Mouse (Mus musculus) lung, postnatal 10 days (tissue): ENCODE measurements around the gene Hsd11b2.
A peak's percentile ranks its signal among the peaks of the same experiment; 100 is the strongest.

ENCODE experiments used
- DNase-seq: peaks from one replicate; pipeline ENCODE4 v3.0.0; 2021

Hsd11b2 gene

GRCm38 (mm10) chr8:105518436-105519313, at the start of gene Hsd11b2:
Gene Hsd11b2, plus strand, starts transcription at chr8:105518755.
- peak; percentile 62 for DNase-seq

- DNase-seq = peak; percentile 85
Observed at GRCm38 (mm10) chr8:105469041-105469695, 49.4 kb upstream of the Hsd11b2 start.

GRCm38 (mm10) chr8:105469816-105470215, 48.7 kb upstream of the Hsd11b2 start:
- peak; percentile 16 for DNase-seq

GRCm38 (mm10) chr8:105470262-105470661, 48.3 kb upstream of the Hsd11b2 start:
- no peak for DNase-seq

DNA sequence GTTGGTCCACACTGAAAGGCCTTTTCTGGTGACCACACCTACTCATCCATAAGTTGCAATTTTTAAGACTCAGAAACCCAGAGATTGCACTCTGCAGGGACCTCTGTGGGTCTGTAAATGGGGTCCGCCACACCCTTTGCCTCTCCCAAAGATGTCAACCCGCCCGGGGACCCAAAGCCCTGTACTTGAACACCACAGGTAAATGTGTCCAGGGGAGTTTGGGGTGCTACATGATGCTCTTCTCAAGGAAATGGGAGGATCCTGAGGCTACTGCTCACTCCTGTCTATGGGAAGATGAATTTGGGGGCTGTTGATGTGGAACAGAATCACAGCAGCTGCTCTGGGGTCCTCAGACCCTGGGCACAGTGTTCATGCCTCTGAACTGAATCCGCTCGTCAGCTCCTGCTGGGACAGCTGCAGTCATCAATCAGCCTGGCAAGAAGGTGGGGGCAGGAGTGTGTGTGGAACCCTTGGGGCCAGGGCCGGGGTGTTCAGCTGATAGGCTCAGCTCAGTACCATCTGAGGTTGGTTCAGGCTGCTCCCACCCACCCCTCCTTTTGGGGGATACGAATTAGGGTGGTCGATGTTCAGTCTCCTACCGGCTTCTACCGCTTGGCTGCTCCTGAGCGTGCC, 47.8 kb upstream of the Hsd11b2 start:
- DNase-seq = no peak

DNA sequence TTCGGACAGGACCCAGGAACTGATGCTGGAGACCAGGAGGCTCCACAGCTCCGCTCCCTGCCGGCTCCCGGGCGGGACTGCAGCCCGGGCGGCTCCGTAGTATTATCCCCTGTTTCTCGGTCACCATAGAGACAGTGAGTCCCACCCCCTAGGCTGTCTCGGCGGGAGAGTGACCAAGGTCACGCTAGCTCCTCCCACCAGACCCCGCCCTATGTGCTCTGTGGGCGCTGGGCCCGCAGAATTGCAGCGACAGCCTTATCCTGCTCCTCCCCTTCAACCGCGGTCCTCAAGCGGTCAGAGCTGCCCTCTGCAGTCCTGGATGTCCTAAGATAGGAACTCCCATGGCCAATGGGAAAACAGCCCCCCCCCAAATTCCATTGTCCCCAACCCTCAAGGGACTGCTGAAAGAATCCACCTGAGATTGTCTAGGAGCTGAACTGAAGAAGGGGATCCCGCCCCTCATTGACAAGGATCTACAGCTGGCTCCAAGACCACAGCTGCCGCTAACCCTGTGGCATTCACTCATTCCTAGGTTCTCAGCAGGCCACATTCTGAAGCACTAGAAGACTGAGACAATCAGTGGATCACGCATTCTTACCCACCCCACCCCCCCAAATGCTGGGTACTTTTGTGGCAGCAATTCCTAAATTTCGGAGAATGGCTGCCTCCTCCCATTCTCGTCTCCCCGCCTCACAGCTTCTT, 47.1 kb upstream of the Hsd11b2 start, which contains the start of gene Tppp3:
TSS of gene Tppp3 (minus strand) at position 213 of the 702 bp plus-strand sequence.
- DNase-seq = peak; percentile 100

- no peak for DNase-seq
Observed at GRCm38 (mm10) chr8:105472414-105472932, 46.1 kb upstream of the Hsd11b2 start.

DNA sequence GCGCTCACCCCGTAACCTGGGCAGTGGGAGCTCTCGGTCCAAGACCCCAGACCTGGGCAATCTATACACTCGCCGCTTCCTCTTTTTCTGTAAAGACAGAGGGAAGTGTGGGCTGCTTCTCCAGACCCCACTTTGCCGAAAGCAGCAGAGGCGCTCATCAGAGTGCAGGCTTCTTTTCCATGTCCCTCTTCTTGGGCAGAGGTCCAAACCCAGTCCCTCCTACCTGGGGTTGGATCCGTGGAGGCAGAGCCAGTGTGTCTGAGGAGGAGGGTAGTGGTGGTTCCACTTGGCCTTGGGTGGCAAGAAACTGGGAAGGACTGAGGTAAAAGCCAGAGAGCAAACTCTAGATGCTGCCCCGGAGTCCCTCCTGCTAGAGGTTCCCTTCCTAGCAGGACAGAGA, 45.6 kb upstream of the Hsd11b2 start:
- no peak for DNase-seq

GRCm38 (mm10) chr8:105473816-105474606, 44.5 kb upstream of the Hsd11b2 start:
- peak; percentile 89 for DNase-seq

GRCm38 (mm10) chr8:105474680-105475079, 43.9 kb upstream of the Hsd11b2 start:
- peak; percentile 35 for DNase-seq

DNA sequence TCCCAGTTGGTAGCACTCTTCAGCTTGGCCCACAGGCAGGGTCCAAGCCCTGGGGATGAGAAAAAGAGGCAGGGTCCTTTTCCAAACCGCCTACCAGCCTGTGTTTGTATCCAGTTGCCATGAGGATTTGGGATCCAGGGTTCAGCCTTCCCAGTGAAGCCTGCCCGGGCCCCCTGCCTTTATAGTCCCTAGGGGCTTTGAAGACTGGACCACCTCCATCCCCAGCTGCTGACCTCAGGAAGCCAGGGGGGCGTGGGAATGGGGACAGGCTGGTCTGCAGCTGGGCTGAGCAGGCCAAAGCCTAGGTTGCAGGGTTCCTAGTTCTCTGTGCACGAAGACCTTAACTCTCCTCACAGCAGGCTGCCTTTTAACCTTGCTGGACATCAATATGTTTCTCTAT, 43.3 kb upstream of the Hsd11b2 start:
- DNase-seq = peak; percentile 69

DNA sequence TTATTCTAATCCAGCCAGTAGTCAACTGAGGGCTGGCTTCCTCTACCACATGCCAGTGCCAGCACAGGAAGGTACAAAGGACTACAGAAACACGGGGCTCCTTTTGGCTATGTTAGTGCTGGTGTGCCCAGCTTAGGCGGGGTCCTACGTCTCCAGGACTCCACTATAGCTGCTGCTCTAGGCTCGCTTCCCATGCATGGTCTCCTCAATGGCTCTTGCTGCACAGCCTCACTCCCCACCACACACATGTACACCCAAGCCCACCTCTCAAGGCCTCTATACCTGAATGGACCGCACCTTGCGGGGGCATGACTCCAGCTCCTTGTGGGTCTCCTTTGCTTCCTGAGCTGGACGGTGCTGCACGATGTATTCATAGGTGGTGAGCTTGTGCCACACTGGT, 42.8 kb upstream of the Hsd11b2 start:
- no peak for DNase-seq

DNA sequence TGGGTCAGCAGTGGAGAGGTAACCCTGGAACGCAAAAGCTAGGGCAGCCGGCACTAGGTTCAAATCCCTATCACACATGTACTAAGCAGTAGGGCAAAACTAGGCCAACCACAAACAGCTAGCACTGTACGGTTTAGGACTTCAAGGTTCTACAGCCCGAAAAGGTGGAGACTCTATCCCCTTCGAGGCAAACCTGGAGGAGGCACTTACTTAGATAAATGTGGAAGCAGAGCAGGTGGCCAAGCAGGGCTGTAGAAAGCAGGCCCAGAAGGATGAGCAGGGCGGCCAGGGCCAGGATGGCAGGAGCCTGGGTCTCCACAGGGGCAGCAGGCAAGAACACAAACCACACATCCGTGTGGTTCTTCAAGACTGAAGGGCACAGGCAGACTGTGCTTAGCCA, 42.4 kb upstream of the Hsd11b2 start:
- DNase-seq = no peak

DNA sequence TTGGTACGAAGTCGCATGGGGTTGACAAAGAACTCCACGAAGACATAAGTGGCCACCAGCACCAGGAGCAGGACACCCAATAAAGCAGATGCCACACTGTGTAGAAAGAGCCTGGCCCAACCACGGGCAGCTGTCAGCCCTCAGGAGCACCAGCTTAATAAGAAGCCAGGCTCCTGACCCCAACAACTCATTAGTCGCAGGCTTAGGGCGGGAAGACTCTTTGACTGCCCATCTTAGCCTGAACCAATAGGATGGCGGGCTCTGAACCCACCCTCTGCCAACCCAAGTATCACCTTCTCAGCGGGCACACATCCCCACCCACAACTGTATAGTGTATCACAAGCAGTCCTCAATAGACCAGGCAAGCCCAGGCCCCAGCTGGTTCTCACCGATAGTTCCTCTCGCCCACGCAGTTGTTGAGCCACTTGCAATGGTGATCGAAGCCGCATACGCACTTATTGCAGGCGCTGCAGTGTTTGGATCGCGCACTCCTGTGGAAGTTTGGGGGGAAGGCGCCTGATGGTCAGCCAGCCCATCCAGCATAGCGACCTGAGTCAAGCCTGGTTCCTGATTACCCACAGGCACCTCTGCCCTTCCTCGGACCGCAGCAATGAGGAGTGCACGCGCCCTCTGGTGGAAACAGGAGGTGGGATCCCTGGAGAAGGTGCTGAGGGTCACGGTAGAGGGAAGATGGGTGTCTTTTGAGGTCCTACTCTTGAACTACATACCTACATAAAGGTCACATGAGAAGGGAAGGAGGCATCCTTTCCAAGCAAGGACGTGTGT, 41.7 kb upstream of the Hsd11b2 start:
- DNase-seq = peak; percentile 82

DNA sequence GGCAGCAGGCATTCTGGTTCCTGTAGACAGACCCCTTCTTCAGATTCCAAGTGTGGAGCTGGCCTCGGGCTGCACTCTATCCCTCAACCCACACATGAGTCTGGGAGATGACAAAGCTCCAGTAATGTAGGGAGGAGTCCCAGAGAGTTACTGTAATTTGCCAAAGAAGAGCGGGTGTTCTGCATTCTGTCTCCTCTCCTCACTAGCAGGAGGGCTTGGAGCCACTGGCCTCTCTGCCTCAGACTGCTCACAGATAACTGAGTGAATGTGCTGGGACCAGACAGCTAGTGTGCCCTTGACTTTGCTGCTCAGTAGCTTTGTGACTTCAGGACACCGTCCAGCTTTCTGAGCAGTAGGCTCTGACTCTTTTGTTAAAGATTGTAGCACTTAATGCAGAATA, 40.8 kb upstream of the Hsd11b2 start:
- DNase-seq = peak; percentile 13

DNA sequence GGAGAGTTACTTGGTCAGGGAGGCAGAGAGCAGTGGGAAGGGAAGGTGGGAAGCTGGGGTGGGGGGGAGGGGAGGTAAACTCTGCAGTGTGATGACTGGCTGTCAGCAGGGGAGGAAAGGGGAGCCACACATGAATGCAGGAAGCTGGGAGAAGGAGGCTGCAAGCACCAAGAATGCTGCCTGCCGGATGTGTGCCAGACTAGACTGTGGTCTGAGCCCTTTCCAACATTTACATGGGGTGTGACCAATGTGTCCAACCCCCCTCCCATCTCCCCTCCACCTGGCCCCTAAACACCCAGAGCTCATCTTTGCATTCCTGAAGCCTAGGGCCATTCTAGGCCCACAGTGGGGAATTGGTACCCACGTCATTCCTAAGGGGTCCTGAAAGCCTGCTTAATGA, 37.5 kb upstream of the Hsd11b2 start:
- DNase-seq = peak; percentile 14

- peak; percentile 65 for DNase-seq
Observed at GRCm38 (mm10) chr8:105481453-105481852, 37.1 kb upstream of the Hsd11b2 start.

DNA sequence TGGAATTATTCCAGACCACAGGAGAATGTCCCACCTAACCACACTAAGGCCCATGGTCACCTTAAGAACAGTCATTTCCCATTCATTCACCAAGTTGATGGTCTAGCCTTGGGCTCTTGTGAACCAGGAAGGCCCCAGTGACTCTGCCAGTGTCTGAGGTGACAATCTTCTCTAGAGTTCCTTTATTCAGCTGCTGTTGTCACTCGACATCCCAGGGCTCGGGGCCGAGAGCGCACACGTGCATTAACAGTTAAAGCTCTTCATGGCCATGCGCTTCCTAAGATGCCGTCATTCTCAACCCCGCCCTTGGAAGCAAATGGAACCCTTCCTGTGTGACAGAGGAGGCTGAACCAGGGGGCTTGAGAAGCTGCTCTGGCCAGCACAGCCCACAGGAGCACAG, 36.4 kb upstream of the Hsd11b2 start:
- no peak for DNase-seq

DNA sequence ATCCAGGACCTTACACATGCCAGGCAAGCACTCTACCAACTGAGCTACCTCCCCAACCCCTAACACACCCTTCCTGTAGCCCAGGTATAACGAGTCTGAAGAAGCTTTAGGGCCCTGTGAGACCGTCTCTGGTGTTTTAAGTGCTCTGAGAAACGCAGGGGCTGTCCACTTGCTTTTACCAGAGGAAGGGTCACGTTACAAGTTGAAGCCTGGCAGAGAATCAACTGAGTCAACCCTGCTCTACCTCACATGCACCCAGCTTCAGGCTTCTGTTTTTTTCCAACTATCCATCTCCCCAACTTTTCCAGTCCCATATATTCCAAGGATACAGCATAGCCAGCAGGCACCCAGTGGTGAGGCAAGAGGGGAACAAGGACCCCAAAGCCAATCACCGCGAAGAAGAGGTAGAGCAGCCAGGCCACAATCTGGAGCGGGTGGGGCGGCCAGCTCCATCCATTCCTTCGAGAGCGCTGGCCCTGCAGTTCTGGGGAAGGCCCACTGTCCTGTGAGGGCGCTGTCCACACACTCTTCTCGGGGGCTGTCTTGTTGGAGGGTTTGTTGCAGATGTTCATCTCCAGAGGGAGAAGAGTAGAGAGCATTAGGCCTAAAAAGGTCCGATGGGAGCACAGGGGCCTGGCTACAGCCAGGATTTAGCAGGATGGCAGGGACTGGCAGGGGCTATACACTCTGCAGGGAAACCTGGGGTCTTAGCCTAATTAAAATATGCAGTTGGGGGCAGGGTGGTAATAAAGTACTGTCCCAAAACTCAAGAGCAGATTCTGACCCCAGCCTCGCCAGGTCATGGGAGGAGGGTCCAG, 35.1 kb upstream of the Hsd11b2 start:
- peak; percentile 87 for DNase-seq

- no peak for DNase-seq
Observed at GRCm38 (mm10) chr8:105484030-105484368, 34.6 kb upstream of the Hsd11b2 start.
